Mouse (Mus musculus) right cerebral cortex, postnatal 14 days (tissue): Measurements from ENCODE around the gene Apex2.
"Not testable (repeated sequence)": the region's sequence is repeated elsewhere in the genome, so short reads cannot be mapped to it uniquely, and the experiment has no call there.

ENCODE experiments used
- DNase-seq: peaks from one replicate; pipeline ENCODE4 v3.0.0; 2022

The Apex2 gene

DNA sequence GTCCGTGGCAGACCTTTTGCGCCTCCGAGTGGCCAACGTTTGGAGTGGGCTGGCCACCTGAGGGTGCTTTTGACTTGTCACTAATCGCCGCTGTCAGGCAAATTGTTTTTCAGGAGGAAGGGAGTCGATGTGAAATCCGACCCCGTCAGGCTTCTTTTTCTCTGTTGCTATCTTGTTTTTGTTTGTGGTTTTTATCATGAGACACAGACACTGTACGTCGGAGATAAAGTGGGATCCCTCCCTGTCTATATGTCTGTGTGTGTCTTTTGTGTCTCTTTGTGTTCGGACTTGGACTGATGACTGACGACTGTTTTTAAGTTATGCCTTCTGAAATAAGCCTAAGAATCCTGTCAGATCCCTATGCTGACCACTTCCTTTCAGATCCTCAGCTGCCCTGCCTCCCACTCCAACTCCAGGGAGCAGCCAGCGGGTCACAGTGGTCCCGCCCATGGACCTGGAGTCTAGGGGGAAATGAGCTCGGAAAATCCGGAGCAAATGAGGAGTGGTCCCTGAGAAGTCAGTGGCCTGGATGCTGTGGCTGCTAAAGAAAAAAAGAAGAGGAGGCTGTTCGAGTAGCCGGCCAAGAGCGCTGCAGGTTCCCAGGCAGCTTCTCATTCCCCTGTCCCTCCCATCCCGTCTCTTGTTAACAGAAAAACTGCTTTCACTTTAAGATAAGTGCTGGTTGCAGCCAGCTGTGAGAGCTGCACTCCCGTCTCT is 103.2 kb downstream of the Apex2 start:
- not testable (repeated sequence) for DNase-seq

- DNase-seq = peak; percentile 84
Measured at GRCm38 (mm10) chrX:150477854-150478780, 111.6 kb downstream of the Apex2 start.

- DNase-seq = no peak
Measured at GRCm38 (mm10) chrX:150471416-150471815, 118.3 kb downstream of the Apex2 start.
